Mouse (Mus musculus) midbrain, postnatal 0 days (tissue): ENCODE results near the gene Sh3bgrl3. TPM values are rescaled to one million over a fixed set of nuclear protein-coding genes. Genes with fewer than 3 reads are reported as not detected.

ENCODE experiments used
- ATAC-seq: fragments of 200-750 bp; cut with Nextera tagmentation; 2 replicates; pipeline ENCODE4 v1.8.0; 2017; ENCODE audit warnings: moderate number of reproducible peaks, mild to moderate bottlenecking, moderate TSS enrichment, moderate library complexity; ENCODE audit not compliant: low FRiP score
- DNase-seq: peaks from one replicate; pipeline ENCODE4 v3.0.0-alpha.2; 2015; ENCODE audit warnings: low spot score
- H3K27ac ChIP-seq: fragments of 300-500 bp; sonication (generic); 2 replicates; pipeline ENCODE4 v1.5.1; 2014; ENCODE audit warnings: low read depth, mild to moderate bottlenecking, low read length, mixed read lengths
- H3K27me3 ChIP-seq: fragments of 300-500 bp; sonication (generic); 2 replicates; pipeline ENCODE4 v1.6.1; 2014; ENCODE audit warnings: low read length, control low read depth, mixed read lengths; ENCODE audit not compliant: insufficient read depth
- H3K36me3 ChIP-seq: fragments of 300-500 bp; sonication (generic); 2 replicates; pipeline ENCODE4 v1.6.1; 2014; ENCODE audit warnings: low read length, control low read depth, mixed read lengths; ENCODE audit not compliant: insufficient read depth
- H3K4me1 ChIP-seq: fragments of 300-500 bp; sonication (generic); 2 replicates; pipeline ENCODE4 v1.6.1; 2014; ENCODE audit warnings: mild to moderate bottlenecking, control low read depth, antibody characterized with exemption, low read length, mixed read lengths; ENCODE audit not compliant: insufficient read depth
- H3K4me2 ChIP-seq: fragments of 300-500 bp; sonication (generic); 2 replicates; pipeline ENCODE4 v1.6.1; 2014; ENCODE audit warnings: low read depth, mild to moderate bottlenecking, low read length, mixed read lengths; ENCODE audit not compliant: poor library complexity, severe bottlenecking
- H3K4me3 ChIP-seq: fragments of 300-500 bp; sonication (generic); 2 replicates; pipeline ENCODE4 v1.5.1; 2014; ENCODE audit warnings: low read depth, mild to moderate bottlenecking, low read length, moderate library complexity
- H3K9ac ChIP-seq: fragments of 300-500 bp; sonication (generic); replicated peaks from 2 replicates; pipeline ENCODE4 v1.6.1; 2014; ENCODE audit warnings: mild to moderate bottlenecking, low read length, moderate library complexity, mixed read lengths; ENCODE audit not compliant: poor library complexity, severe bottlenecking
- H3K9me3 ChIP-seq: fragments of 300-500 bp; sonication (generic); 2 replicates; pipeline ENCODE4 v1.6.1; 2016; ENCODE audit warnings: low read length, control low read depth
- CTCF ChIP-seq: IDR thresholded peaks from 2 replicates; pipeline ENCODE4 v1.5.1; 2016; ENCODE audit warnings: antibody characterized with exemption, mild to moderate bottlenecking
- WGBS: fragments of 180-500 bp; shearing (Covaris S2); extraction: QIAGEN DNeasy Blood & Tissue Kit; methylation state at CpG from one replicate; pipeline ENCODE4 v1.1.7; 2014; 5-methylcytosine and 5-hydroxymethylcytosine counted together
- polyA plus RNA-seq: library from polyadenylated mRNA; unstranded; fragments of >200 nt; fragmentation: Nextera tagmentation; extraction: Ambion mirVana; gene quantifications from 2 replicates; pipeline ENCODE4 v1.2.1, GENCODE M21; 2015
- total RNA-seq: library from RNA; depleted of rRNA; stranded (reverse); fragments of >200 nt; gene quantifications from 2 replicates; pipeline ENCODE4 v1.2.3, GENCODE M21; 2014; rRNA removed

Gene Sh3bgrl3
- total RNA-seq (162 and 224 TPM in 2 replicates), polyA plus RNA-seq (565 and 583 TPM in 2 replicates)

- Histone ChIP-seq H3K4me1 (peaks cover 13% of the 10 kb centered on the region; the same call in 1 of the 2 replicates), H3K9me3 (no peaks in the 10 kb centered on the region), H3K27ac (peak within 1 kb of the TSS; percentile 73), H3K9ac (peak within 1 kb of the TSS; percentile 75), H3K36me3 (peaks cover 9% of the 10 kb centered on the region), H3K4me2 (peak within 1 kb of the TSS; percentile 77), H3K27me3 (no peaks in the 10 kb centered on the region), H3K4me3 (peak within 1 kb of the TSS; percentile 71)
- ATAC-seq = peak; percentile 89
- WGBS = under 1% methylated on average over 47 of the region's 50 CpGs
- TF ChIP-seq CTCF = no peak
- peak; percentile 91 for DNase-seq
Observed at GRCm38 (mm10) chr4:134128221-134128982, at the start of gene Sh3bgrl3. TSS of gene Sh3bgrl3 (minus strand) at chr4:134128789.

- no peak overlapping the region for H3K27ac ChIP-seq
- DNase-seq = no peak
Observed at GRCm38 (mm10) chr4:134172391-134172790, 43.8 kb upstream of the Sh3bgrl3 start.

GRCm38 (mm10) chr4:134166906-134167305 lies 38.3 kb upstream of the Sh3bgrl3 start:
- no peak overlapping the region for H3K4me3 ChIP-seq
- TF ChIP-seq CTCF = no peak
- DNase-seq (no peak), ATAC-seq (no peak)
- H3K4me2 ChIP-seq = no peak overlapping the region
- H3K9me3 ChIP-seq = no peaks in the 10 kb centered on the region
- H3K4me1 ChIP-seq = no peaks in the 10 kb centered on the region
- no peaks in the 10 kb centered on the region for H3K27me3 ChIP-seq
- no peak overlapping the region for H3K9ac ChIP-seq
- H3K27ac ChIP-seq = no peak overlapping the region
- H3K36me3 ChIP-seq = peaks cover 2% of the 10 kb centered on the region; the same call in 1 of the 2 replicates
- WGBS = 94% methylated on average over 3 of the region's 3 CpGs

More at GRCm38 (mm10) chr4:134172391-134172790, 43.8 kb upstream of the Sh3bgrl3 start:
- no peak for TF ChIP-seq CTCF
- H3K36me3 ChIP-seq = no peaks in the 10 kb centered on the region
- H3K4me3 ChIP-seq = no peak overlapping the region
- H3K4me2 ChIP-seq = no peak overlapping the region
- H3K9me3 ChIP-seq = no peaks in the 10 kb centered on the region
- H3K9ac ChIP-seq = no peak overlapping the region
- ATAC-seq = no peak
- H3K4me1 ChIP-seq = no peaks in the 10 kb centered on the region
- H3K27me3 ChIP-seq = no peaks in the 10 kb centered on the region
- WGBS = 73% methylated on average over 3 of the region's 3 CpGs

- no peak for TF ChIP-seq CTCF
- no peaks in the 10 kb centered on the region for H3K27me3 ChIP-seq
- no peak overlapping the region for H3K27ac ChIP-seq
- no peaks in the 10 kb centered on the region for H3K4me1 ChIP-seq
- peaks cover 2% of the 10 kb centered on the region; the same call in 1 of the 2 replicates for H3K36me3 ChIP-seq
- 92% methylated on average over 3 of the region's 3 CpGs for WGBS
- H3K4me3 ChIP-seq = no peak overlapping the region
- ATAC-seq = no peak
- H3K9me3 ChIP-seq = no peaks in the 10 kb centered on the region
- H3K9ac ChIP-seq = no peak overlapping the region
- no peak for DNase-seq
- no peak overlapping the region for H3K4me2 ChIP-seq
Observed at GRCm38 (mm10) chr4:134165548-134166465, 37.2 kb upstream of the Sh3bgrl3 start.

GRCm38 (mm10) chr4:134165024-134165423 lies 36.4 kb upstream of the Sh3bgrl3 start:
- WGBS = 87% methylated on average over 6 of the region's 6 CpGs
- Histone ChIP-seq H3K4me2 (no peak overlapping the region), H3K27me3 (no peaks in the 10 kb centered on the region), H3K9ac (no peak overlapping the region), H3K27ac (no peak overlapping the region), H3K36me3 (peaks cover 2% of the 10 kb centered on the region; the same call in 1 of the 2 replicates), H3K4me1 (no peaks in the 10 kb centered on the region), H3K4me3 (no peak overlapping the region), H3K9me3 (no peaks in the 10 kb centered on the region)
- DNase-seq (no peak), ATAC-seq (no peak)
- TF ChIP-seq CTCF = no peak
